Mouse (Mus musculus): ENCODE measurements around the gene Slc8a1. TPM values are rescaled to one million over a fixed set of nuclear protein-coding genes. Genes with fewer than 3 reads are reported as not detected.

Slc8a1 gene
- total RNA-seq, 1 experiment from 2014 or later: 10.6 TPM

GRCm38 (mm10) chr17:81419802-81420459, 318.2 kb downstream of the Slc8a1 start:
- DNase-seq: no peak

GRCm38 (mm10) chr17:81416361-81417114, 321.6 kb downstream of the Slc8a1 start:
- no peak for DNase-seq

- DNase-seq: no peak
Observed at GRCm38 (mm10) chr17:81412736-81413135, 325.4 kb downstream of the Slc8a1 start.

GRCm38 (mm10) chr17:81404225-81404624, 334.0 kb downstream of the Slc8a1 start:
- no peak for DNase-seq

GRCm38 (mm10) chr17:81403121-81403520, 335.1 kb downstream of the Slc8a1 start:
- peak; percentile 79 for DNase-seq

GRCm38 (mm10) chr17:81402636-81403035, 335.5 kb downstream of the Slc8a1 start:
- DNase-seq: peak; percentile 80

- no peak for DNase-seq
Observed at GRCm38 (mm10) chr17:81400377-81400776, 337.8 kb downstream of the Slc8a1 start.

GRCm38 (mm10) chr17:81397434-81397833, 340.7 kb downstream of the Slc8a1 start:
- DNase-seq: no peak

- no peak for DNase-seq
Observed at GRCm38 (mm10) chr17:81394124-81394523, 344.1 kb downstream of the Slc8a1 start.

- DNase-seq: no peak
Observed at GRCm38 (mm10) chr17:81393040-81393439, 345.1 kb downstream of the Slc8a1 start.

- no peak for DNase-seq
Observed at GRCm38 (mm10) chr17:81391478-81391877, 346.7 kb downstream of the Slc8a1 start.

- no peak for DNase-seq
Observed at GRCm38 (mm10) chr17:81390790-81391189, 347.4 kb downstream of the Slc8a1 start.

GRCm38 (mm10) chr17:81386118-81386517, 352.1 kb downstream of the Slc8a1 start:
- no peak for DNase-seq

GRCm38 (mm10) chr17:81385476-81385875, 352.7 kb downstream of the Slc8a1 start:
- no peak for DNase-seq

- no peak for DNase-seq
Observed at GRCm38 (mm10) chr17:81383461-81383860, 354.7 kb downstream of the Slc8a1 start.

- DNase-seq: peak; percentile 8
Observed at GRCm38 (mm10) chr17:81378436-81378835, 359.7 kb downstream of the Slc8a1 start.

GRCm38 (mm10) chr17:81377757-81378299, 360.3 kb downstream of the Slc8a1 start:
- no peak for DNase-seq

GRCm38 (mm10) chr17:81377195-81377594, 361.0 kb downstream of the Slc8a1 start:
- DNase-seq: no peak

GRCm38 (mm10) chr17:81375901-81376300, 362.3 kb downstream of the Slc8a1 start:
- DNase-seq: no peak

- no peak for DNase-seq
Observed at GRCm38 (mm10) chr17:81369036-81369435, 369.1 kb downstream of the Slc8a1 start.

GRCm38 (mm10) chr17:81368503-81368902, 369.7 kb downstream of the Slc8a1 start:
- DNase-seq: no peak

- no peak for DNase-seq
Observed at GRCm38 (mm10) chr17:81363368-81363767, 374.8 kb downstream of the Slc8a1 start.

GRCm38 (mm10) chr17:81360571-81360970, 377.6 kb downstream of the Slc8a1 start:
- no peak for DNase-seq
